Mouse (Mus musculus) urinary bladder, adult 18-20 months (tissue): ENCODE data around the gene Fbxl3.

Experiments used
- DNase-seq, 2 experiments: peaks; one replicate each; pipeline ENCODE4 v3.0.0; 2022; ENCODE audit warnings: low spot score in 2 of 2, mixed read lengths in 2 of 2

The Fbxl3 gene

DNA sequence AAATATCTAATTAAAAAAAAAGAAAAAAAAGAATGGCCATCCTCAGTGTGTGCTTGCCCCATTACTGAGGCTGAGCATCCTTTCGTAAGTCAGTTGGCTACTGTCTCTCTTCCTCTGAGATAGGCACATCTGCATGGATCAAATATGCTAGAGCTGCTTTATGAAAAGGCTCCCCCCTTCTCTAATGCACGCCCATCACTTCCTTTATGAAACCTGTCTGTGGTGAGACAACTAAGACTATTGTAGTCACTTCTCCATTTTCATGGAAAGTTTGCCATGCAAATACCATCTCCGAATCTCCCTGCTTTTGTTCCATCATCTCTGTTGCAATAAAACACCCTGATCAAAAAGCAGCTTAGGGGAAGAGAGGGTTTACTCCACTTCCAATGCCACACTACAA, 62.4 kb downstream of the Fbxl3 start:
- DNase-seq = no peak

DNA sequence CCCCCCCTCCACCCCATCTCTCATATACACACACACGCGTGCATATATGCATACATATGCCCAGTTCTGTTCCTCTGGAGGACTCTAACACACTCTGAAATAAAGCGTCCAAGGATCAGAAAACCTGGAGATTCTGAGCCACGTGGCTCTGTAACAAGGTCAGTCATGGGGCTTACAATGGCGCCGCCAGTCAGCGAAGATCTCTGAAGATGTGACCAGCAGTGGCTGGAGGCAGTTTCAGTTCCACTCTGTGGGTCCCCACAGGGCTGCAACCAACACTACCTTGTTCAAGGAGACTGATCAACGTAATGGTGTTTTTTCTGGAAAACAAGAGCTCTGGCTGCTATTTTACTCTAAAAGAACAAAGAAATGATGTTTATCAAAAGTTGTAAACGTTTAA, 65.3 kb downstream of the Fbxl3 start:
- no peak for DNase-seq

DNA sequence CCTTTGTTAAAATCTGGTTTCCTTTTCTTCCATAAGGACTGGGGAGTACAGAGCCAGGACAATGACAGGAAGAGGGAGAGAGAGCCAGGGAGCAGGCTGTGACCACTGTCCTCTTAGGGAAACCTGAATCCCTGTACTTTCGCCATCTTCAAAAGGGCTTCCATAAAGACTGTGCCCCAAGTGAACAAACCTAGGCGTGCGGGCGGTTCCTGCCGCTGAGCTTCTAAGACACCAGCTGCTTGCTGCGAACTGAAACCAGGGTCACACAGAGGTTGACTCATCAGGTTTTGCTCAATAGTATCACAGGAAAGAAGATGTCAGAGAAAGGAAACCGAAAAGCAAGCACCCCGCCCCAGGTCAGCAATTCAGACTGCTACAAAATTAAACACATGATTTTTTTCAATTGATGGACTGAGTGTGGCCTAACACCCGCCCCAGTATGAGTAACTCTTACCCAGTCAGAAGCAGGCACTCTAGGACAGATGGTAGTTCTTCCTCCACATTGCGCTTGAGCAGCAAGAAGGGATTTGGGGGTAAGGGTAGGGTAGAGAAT, 66.0 kb downstream of the Fbxl3 start:
- peak; percentile 8 to 22 for DNase-seq
